Mouse (Mus musculus) right cerebral cortex, postnatal 14 days (tissue): ENCODE measurements around the gene Vps8.

Experiments used
- DNase-seq: peaks from one replicate; pipeline ENCODE4 v3.0.0; 2022

The Vps8 gene

DNA sequence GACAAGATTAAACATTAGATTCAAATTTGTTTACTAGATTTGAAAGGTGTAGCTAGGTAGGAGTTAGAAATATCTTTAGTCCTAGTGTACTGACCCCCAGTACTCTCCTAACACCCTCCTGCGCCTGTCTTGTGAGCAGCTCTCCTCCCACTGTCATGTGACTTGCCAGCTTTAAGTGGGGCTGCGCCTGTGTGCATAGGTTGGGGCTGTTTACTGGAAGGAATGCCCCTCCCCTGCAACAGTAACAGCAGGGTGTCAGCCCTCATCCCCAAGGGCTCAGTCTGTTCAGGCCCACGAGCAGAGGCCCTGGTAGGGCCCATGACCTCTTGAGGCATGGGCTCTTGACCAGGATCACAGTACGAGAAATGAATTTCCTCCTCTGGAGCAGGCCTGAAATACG, 62.8 kb downstream of the Vps8 start:
- DNase-seq, result no peak

GRCm38 (mm10) chr16:21488413-21488812, 65.5 kb downstream of the Vps8 start:
- peak; percentile 66 for DNase-seq

DNA sequence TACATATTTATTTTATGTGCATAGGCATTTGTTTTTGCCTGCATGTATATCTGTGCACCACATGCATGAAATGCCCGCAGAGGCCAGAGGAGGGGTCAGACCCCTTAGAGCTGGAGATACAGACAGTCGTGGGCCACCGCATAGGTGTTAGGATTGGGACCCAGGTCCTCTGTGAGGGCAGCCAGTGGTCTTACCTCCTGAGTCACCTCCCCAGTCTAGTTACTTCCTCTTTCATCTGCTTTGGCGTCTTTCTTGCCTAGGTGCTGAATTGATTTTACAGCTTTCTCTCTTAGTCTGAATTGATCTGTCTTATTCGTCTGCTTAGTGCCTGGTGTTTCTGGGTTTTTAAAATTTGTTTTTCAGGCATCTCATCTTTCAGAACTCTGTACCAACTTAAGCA, 69.4 kb downstream of the Vps8 start:
- DNase-seq, result no peak

DNA sequence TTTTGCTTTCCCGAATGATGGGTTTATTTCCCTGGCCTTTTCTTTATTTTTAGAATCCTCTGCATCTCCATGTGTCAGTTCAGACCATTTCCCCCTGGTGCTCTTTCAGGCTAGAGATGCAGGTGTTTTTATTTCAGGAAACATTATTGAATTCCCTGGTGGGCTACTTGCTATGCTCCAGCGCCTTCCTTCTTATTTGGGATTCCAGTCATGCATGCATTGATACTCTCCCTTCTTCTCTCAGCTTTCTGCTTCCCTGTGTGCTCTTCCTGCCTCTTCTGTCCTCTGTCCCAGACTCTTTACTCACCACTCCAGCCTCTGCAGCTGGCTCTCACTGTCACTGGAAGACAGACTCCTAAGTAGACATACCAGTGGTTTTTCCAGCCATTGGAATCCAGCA, 70.0 kb downstream of the Vps8 start:
- DNase-seq, result no peak

DNA sequence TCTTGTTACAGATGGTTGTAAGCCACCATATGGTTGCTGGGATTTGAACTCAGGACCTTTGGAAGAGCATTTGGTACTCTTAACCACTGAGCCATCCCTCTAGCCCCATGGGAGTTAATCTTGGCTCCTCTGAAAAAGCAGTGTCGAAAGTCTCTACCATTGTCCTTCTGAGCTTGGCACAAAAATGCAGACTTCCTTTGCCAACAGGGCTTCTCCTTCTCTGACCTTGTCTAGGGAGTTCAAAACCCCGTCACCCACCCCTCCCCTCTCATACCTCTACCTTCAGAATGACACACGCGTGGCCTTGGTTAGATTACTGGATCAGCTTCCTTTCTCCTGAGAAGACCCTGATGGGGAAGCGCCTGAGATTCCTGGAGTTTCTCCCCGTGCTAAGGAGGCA, 71.8 kb downstream of the Vps8 start:
- DNase-seq, result no peak

DNA sequence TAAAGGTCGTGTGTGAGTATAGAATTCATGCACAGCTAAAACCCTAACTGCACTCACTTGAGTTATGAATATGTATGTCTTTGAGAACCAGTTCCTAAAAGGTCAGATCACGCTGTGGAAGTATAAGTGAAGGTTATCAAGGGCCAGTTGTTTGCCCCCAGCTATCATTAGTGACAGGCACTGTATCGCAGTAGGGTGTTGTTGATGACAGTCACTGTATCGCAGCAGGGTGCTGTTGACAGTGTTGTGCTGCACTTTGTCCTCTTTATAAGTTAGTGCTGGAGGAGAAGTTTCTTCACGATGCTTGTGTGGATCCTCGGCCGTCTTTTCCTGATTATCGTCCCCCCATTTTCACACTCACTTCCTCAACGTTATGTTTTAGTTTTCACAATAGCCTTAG, 73.9 kb downstream of the Vps8 start:
- DNase-seq, result no peak

GRCm38 (mm10) chr16:21497627-21498026, 74.7 kb downstream of the Vps8 start:
- DNase-seq, result no peak

- no peak for DNase-seq
Measured at GRCm38 (mm10) chr16:21498984-21499383, 76.1 kb downstream of the Vps8 start.

GRCm38 (mm10) chr16:21499656-21500055, 76.7 kb downstream of the Vps8 start:
- DNase-seq, result no peak

GRCm38 (mm10) chr16:21518833-21519232, 95.9 kb downstream of the Vps8 start:
- no peak for DNase-seq

DNA sequence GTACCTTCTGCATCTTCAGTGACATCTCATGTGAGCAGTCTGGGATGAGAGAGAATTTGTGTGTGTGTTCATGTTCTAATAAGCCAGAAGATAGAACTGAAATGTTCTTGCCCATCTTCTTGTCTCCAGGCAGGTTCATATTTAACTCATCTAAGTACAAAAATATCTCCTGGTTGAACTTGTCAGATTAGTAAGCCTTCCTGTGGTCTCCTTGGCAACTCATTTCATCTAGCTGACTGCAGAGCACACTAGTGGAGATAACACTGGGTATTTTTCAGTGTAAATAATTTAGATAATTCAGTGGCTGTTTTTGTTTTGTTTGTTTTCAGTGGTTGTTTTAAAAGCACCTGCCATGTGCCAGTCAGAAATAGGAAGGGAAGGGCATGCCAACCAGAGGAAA, 96.9 kb downstream of the Vps8 start:
- DNase-seq, result no peak

DNA sequence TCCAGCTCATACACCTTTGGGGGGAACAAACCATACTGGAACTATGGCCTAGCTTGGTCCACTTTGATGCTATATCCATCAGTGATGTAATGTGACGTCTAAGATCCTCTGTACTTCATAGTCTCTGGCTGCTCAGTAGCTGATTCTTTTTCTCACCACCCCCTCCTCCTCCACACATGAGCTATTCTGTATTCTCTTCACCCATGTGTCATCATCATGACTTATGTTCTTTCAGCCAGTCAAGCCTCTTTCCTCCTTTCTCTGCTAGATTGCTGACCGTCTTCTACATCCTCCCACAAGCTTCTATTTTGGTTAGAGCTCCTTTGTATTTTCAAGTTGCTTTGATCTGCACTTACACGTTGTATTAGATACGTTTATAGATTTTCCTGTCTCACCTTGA, 100.8 kb downstream of the Vps8 start:
- no peak for DNase-seq

- DNase-seq, result no peak
Measured at GRCm38 (mm10) chr16:21525376-21525775, 102.5 kb downstream of the Vps8 start.

- DNase-seq, result no peak
Measured at GRCm38 (mm10) chr16:21527271-21528007, 104.5 kb downstream of the Vps8 start.

- no peak for DNase-seq
Measured at GRCm38 (mm10) chr16:21533503-21533902, 110.6 kb downstream of the Vps8 start.

GRCm38 (mm10) chr16:21536240-21537005, 113.5 kb downstream of the Vps8 start:
- no peak for DNase-seq

DNA sequence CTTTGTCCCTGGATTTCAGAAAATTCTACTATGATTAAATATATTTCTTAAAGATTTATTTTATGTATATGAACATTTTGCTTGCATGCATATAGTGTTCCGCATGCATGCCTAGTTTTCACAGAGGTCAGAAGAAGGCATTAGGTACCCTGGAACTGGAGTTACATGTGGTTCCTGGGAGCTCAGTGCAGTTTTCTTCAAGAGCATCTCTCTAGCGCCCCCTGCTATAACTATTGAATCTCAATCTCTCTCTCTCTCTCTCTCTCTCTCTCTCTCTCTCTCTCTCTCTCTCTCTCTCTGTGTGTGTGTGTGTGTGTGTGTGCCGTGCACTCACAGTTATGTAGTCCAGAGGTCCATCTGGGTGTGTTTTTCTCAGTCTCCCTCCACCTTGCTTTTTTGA, 114.4 kb downstream of the Vps8 start:
- no peak for DNase-seq

DNA sequence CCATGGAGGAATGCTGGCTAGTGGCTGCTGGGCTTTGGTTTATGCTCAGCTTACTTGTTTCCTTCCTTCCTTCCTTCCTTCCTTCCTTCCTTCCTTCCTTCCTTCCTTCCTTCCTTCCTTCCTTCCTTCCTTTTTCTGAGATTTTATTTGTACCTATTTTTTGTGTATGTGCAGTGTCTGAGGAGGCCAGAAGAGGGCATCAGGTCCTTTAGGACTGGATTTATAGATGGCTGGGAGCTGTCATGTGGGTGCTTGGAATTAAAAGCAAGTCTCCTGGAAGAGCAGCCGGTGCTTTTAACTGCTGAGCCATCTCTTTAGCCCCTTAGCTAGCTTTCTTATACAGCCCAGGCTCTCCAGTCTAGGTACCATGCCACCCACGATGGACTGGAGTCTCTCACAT, 116.0 kb downstream of the Vps8 start:
- DNase-seq, result no peak

- no peak for DNase-seq
Measured at GRCm38 (mm10) chr16:21542559-21542958, 119.6 kb downstream of the Vps8 start.

DNA sequence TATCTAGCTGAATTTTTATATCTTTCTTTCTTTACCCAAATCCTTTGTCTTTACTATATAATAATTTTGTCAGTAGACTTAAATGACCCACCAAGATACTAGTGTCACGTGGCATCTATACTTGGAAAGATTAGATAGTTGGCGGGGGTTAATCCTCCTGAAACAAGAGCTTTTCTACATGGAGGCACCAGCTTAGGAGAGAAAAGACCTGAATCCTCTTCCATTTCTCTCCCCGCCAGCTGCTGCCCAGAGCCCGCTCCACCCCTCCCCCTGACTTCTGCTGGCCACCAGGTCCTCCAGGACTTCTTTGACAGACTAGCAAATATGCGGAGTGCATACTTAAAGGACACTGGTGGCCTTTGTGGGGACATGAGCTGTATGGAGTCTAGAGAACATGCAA, 124.5 kb downstream of the Vps8 start:
- DNase-seq, result no peak

GRCm38 (mm10) chr16:21549751-21550150, 126.8 kb downstream of the Vps8 start:
- DNase-seq, result no peak

GRCm38 (mm10) chr16:21550453-21550852, 127.5 kb downstream of the Vps8 start:
- no peak for DNase-seq

GRCm38 (mm10) chr16:21553506-21553905, 130.6 kb downstream of the Vps8 start:
- DNase-seq, result no peak

DNA sequence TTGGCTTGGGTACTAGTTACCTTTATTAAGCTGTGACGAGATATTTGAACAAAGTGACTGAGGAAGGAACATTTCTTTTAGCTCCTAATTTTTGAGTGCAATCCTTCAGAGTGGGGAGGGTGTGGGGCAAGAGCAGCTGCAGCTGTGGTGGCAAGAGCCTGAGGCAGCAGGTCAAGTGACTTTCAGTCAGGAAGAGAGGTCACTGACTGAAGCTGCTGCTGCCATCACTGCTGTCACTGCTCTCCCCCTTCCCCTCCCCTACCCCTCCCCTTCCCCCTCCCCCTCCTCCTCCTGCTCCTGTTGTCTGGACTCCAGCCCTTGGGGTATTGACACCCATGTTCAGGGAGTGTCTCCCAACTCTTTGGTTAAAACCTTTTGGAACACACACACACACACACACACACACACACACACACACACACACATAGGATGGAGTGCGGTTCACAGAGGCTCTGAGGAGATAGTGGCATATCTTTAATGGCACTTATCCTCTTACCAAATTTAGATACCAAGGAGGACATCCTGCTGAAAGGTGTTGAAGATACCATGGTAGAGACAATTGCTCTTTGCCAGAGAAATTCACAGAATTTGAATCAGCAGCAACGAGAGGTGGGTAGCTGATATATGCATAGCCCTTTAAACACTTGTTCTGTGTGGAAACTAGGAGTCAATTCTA, 139.8 kb downstream of the Vps8 start:
- no peak for DNase-seq
